Mouse (Mus musculus): ENCODE measurements around the gene Hnrnpa1.

DNA sequence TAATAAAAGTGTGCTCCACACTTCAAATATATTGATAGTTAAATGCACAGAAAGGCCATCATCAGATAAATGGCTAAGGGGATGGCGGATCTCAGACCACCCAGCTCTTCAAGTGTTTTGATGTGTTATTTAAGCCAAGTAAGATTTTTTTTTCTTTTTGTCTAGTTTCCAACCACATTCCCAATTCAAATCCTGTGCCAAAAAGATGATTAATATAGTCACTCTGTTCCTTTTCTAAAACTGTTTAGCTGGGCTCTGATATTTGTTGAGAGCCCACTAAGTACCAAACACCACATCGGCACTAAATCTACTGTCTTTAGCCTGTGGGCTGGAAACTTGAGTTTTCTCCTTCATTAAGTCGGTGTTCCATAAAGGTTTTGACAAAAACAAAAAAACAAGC is 13.2 kb upstream of the Hnrnpa1 start:
- TF ChIP-seq CTCF (IDR thresholded peaks at IDR 0.05) (no peak), POLR2A (IDR thresholded peaks at IDR 0.05; ENCODE audit: insufficient read depth, low read depth, low read length) (no peak)
